Comparison of ENCODE assay signal across 14 mouse cellular contexts in genomic region chr2:131097087-131097486, GRCm38 (mm10). TPM values are rescaled to one million over a fixed set of nuclear protein-coding genes. Genes with fewer than 3 reads are reported as not detected.
DNase-seq lines count a peak whose midpoint lies in the region; ATAC-seq and TF ChIP-seq lines count a peak whose summit lies in the region.
"Had no signal": no experiment of that assay in that cellular context is flagged by ENCODE, and none has a peak within 500 bp of the region (broad histone marks: within the 10 kb centered on the region; RNA-seq: fewer than 3 reads in every experiment).

No protein-coding gene starts in this region.

- intact Hi-C loops in heart, postnatal 10 days (cut with DNase I): no loop called here

- H3K9me3 ChIP-seq in heart, embryonic 12.5 days (replicated peaks): no peaks in the 10 kb centered on the region
- no peaks in the 10 kb centered on the region for H3K9me3 ChIP-seq in lung, embryonic 14.5 days (ENCODE audit: low read depth, low read length)
- no peaks in the 10 kb centered on the region for H3K9me3 ChIP-seq in liver, embryonic 15.5 days (replicated peaks)
- H3K9me3 ChIP-seq: midbrain, embryonic 10.5 days had no signal

- H3K36me3 ChIP-seq in heart, embryonic 12.5 days: no peaks in the 10 kb centered on the region
- no peaks in the 10 kb centered on the region for H3K36me3 ChIP-seq in lung, embryonic 14.5 days (ENCODE audit: insufficient read depth)
- no peaks in the 10 kb centered on the region for H3K36me3 ChIP-seq in liver, embryonic 15.5 days (replicated peaks)
- H3K36me3 ChIP-seq: midbrain, embryonic 10.5 days had no signal

- peak overlapping the region; percentile 35 for H3K27ac ChIP-seq in heart, embryonic 12.5 days (ENCODE audit: poor library complexity, severe bottlenecking)
- H3K27ac ChIP-seq in lung, embryonic 14.5 days (ENCODE audit: low read depth): peak overlapping the region; percentile 64; the same call in 1 of the 2 replicates
- peak overlapping the region; percentile 96 for H3K27ac ChIP-seq in brown adipose tissue, adult 24 weeks (replicated peaks; ENCODE audit: low read depth, low read length)
- peak overlapping the region; percentile 97 for H3K27ac ChIP-seq in liver, embryonic 15.5 days (replicated peaks)

- H3K9ac ChIP-seq in heart, embryonic 12.5 days: no peak overlapping the region
- H3K9ac ChIP-seq in lung, embryonic 14.5 days: no peak overlapping the region
- no peak overlapping the region for H3K9ac ChIP-seq in liver, embryonic 15.5 days

- no peak overlapping the region for H3K4me3 ChIP-seq in heart, embryonic 12.5 days
- no peak overlapping the region for H3K4me3 ChIP-seq in lung, embryonic 14.5 days (ENCODE audit: low read depth, low read length)
- H3K4me3 ChIP-seq in brown adipose tissue, adult 24 weeks (ENCODE audit: insufficient read depth, low read depth, low read length): no peak overlapping the region
- no peak overlapping the region; the same call in 1 of the 2 replicates for H3K4me3 ChIP-seq in liver, embryonic 15.5 days (replicated peaks)

- no peak overlapping the region for H3K4me2 ChIP-seq in heart, embryonic 12.5 days
- H3K4me2 ChIP-seq in lung, embryonic 14.5 days: no peak overlapping the region
- peak overlapping the region; percentile 58; the same call in 1 of the 2 replicates for H3K4me2 ChIP-seq in liver, embryonic 15.5 days

- no peaks in the 10 kb centered on the region for H3K27me3 ChIP-seq in heart, embryonic 12.5 days (replicated peaks)
- no peaks in the 10 kb centered on the region for H3K27me3 ChIP-seq in lung, embryonic 14.5 days (ENCODE audit: insufficient read depth, low read length)
- 0 out of 2 replicates have a peak, but pooled peaks cover 5% of the 10 kb centered on the region for H3K27me3 ChIP-seq in liver, embryonic 15.5 days

- DNase-seq in heart, postnatal 10 days: no peak
- DNase-seq in lung, embryonic 14.5 days: no peak
- DNase-seq in lung, postnatal 36 days: no peak
- no peak for DNase-seq in right cerebral cortex, postnatal 36 days (ENCODE audit: low spot score in 2 of 2)
- no peak for DNase-seq in right cerebral cortex, adult 2 months (ENCODE audit: low spot score in 2 of 2)

- H3K4me1 ChIP-seq in heart, embryonic 12.5 days (replicated peaks): peaks cover 10% of the 10 kb centered on the region; the same call in 1 of the 2 replicates
- no peaks in the 10 kb centered on the region for H3K4me1 ChIP-seq in lung, embryonic 14.5 days (ENCODE audit: insufficient read depth)
- peaks cover 24% of the 10 kb centered on the region; the same call in 1 of the 2 replicates for H3K4me1 ChIP-seq in brown adipose tissue, adult 24 weeks (ENCODE audit: control insufficient read depth, insufficient read depth, insufficient read length, low read length)
- H3K4me1 ChIP-seq in liver, embryonic 15.5 days (replicated peaks): peaks cover 33% of the 10 kb centered on the region

- WGBS in heart, embryonic 12.5 days: 79% methylated on average over 4 of the region's 4 CpGs
- 84% methylated on average over 4 of the region's 4 CpGs for WGBS in lung, embryonic 14.5 days
- WGBS in liver, embryonic 15.5 days (ENCODE audit: insufficient replicate concordance): 69% methylated on average over 4 of the region's 4 CpGs

- no peak for TF ChIP-seq CTCF in lung, embryonic 14.5 days (IDR thresholded peaks at IDR 0.05; ENCODE audit: low read depth)

- no peak for ATAC-seq in heart, embryonic 12.5 days (ENCODE audit: insufficient number of reproducible peaks, low FRiP score)
- no peak for ATAC-seq in lung, embryonic 14.5 days (ENCODE audit: insufficient read depth)
- ATAC-seq in liver, embryonic 15.5 days (ENCODE audit: insufficient read depth): no peak
- ATAC-seq: forebrain, embryonic 14.5 days; inflammation-experienced regulatory T-cells, adult 6 months had no signal

RNA-seq across cellular contexts. Expression of gene Siglec1, which starts 10.5 kb away (rescaled TPM):
- polyA plus RNA-seq in heart, embryonic 12.5 days (2016; fragmentation: Nextera tagmentation; extraction: Ambion mirVana): 0.08 and 0.14 TPM in 2 replicates
- under 1 TPM; 0.64 to 0.77 TPM for total RNA-seq in heart, postnatal 10 days (2021)
- 0.23 and 0.34 TPM in 2 replicates for polyA plus RNA-seq in lung, embryonic 14.5 days (2014; fragmentation: Nextera tagmentation; extraction: Ambion mirVana)
- 1.0 and 1.2 TPM in 2 replicates for polyA plus RNA-seq in brown adipose tissue, adult 24 weeks (2012; ENCODE audit: insufficient read depth, insufficient read length, missing spikeins)
- 1.5 and 1.7 TPM in 2 replicates for polyA plus RNA-seq in liver, embryonic 15.5 days (2015; fragmentation: Nextera tagmentation; extraction: Ambion mirVana)
- polyA plus RNA-seq: inflammation-experienced regulatory T-cells, adult 6 months had no signal

RNA-seq across cellular contexts. Expression of gene Hspa12b, which starts 30.0 kb away (rescaled TPM):
- polyA plus RNA-seq in heart, embryonic 12.5 days (2016; fragmentation: Nextera tagmentation; extraction: Ambion mirVana): 8.7 and 8.9 TPM in 2 replicates
- total RNA-seq in heart, postnatal 10 days (2021): 10 to 100 TPM; 44.1 to 52.4 TPM
- 8.8 and 10.0 TPM in 2 replicates for polyA plus RNA-seq in lung, embryonic 14.5 days (2014; fragmentation: Nextera tagmentation; extraction: Ambion mirVana)
- polyA plus RNA-seq in brown adipose tissue, adult 24 weeks (2012; ENCODE audit: insufficient read depth, insufficient read length, missing spikeins): 7.0 and 9.6 TPM in 2 replicates
- polyA plus RNA-seq in liver, embryonic 15.5 days (2015; fragmentation: Nextera tagmentation; extraction: Ambion mirVana): 1.8 and 1.9 TPM in 2 replicates

RNA-seq across cellular contexts. Expression of gene Adam33, which starts 33.5 kb away (rescaled TPM):
- polyA plus RNA-seq in heart, embryonic 12.5 days (2016; fragmentation: Nextera tagmentation; extraction: Ambion mirVana): 9.8 and 12.0 TPM in 2 replicates
- total RNA-seq in heart, postnatal 10 days (2021): 1 to 10 TPM in 1 of 2 experiments, under 1 TPM in 1; 0.92 to 1.8 TPM
- 1.9 and 4.1 TPM in 2 replicates for polyA plus RNA-seq in lung, embryonic 14.5 days (2014; fragmentation: Nextera tagmentation; extraction: Ambion mirVana)
- polyA plus RNA-seq in brown adipose tissue, adult 24 weeks (2012; ENCODE audit: insufficient read depth, insufficient read length, missing spikeins): 1.3 and 2.3 TPM in 2 replicates
- polyA plus RNA-seq in liver, embryonic 15.5 days (2015; fragmentation: Nextera tagmentation; extraction: Ambion mirVana): 0.62 and 0.86 TPM in 2 replicates

RNA-seq across cellular contexts. Expression of gene Gm11037, which starts 36.2 kb away (rescaled TPM):
- polyA plus RNA-seq in heart, embryonic 12.5 days (2016; fragmentation: Nextera tagmentation; extraction: Ambion mirVana): not detected in 2 replicates
- total RNA-seq in heart, postnatal 10 days (2021): not detected
- polyA plus RNA-seq in lung, embryonic 14.5 days (2014; fragmentation: Nextera tagmentation; extraction: Ambion mirVana): not detected in 2 replicates
- polyA plus RNA-seq in brown adipose tissue, adult 24 weeks (2012; ENCODE audit: insufficient read depth, insufficient read length, missing spikeins): not detected in 2 replicates
- not detected in 2 replicates for polyA plus RNA-seq in liver, embryonic 15.5 days (2015; fragmentation: Nextera tagmentation; extraction: Ambion mirVana)
- total RNA-seq: left cerebral cortex, adult 8-10 months had no signal
- polyA plus RNA-seq: forebrain, embryonic 14.5 days; inflammation-experienced regulatory T-cells, adult 6 months; midbrain, embryonic 10.5 days; neural tube, embryonic 14.5 days; small intestine, adult 2 months had no signal

RNA-seq across cellular contexts. Expression of gene Gfra4, which starts 54.2 kb away (rescaled TPM):
- polyA plus RNA-seq in heart, embryonic 12.5 days (2016; fragmentation: Nextera tagmentation; extraction: Ambion mirVana): 3.3 and 3.8 TPM in 2 replicates
- total RNA-seq in heart, postnatal 10 days (2021): 1 to 10 TPM; 3.8 to 6.8 TPM
- 13.5 and 16.3 TPM in 2 replicates for polyA plus RNA-seq in lung, embryonic 14.5 days (2014; fragmentation: Nextera tagmentation; extraction: Ambion mirVana)
- 9.6 and 10.9 TPM in 2 replicates for polyA plus RNA-seq in brown adipose tissue, adult 24 weeks (2012; ENCODE audit: insufficient read depth, insufficient read length, missing spikeins)
- 0.23 and 0.37 TPM in 2 replicates for polyA plus RNA-seq in liver, embryonic 15.5 days (2015; fragmentation: Nextera tagmentation; extraction: Ambion mirVana)

Comparison
In these comparisons a context has a peak if more than half of its experiments do, and no peak if none do; other contexts are left out.
1. H3K27ac ChIP-seq: peak in every context shown above with its lines; median percentile 97 in liver, embryonic 15.5 days; 96 in brown adipose tissue, adult 24 weeks; 64 in lung, embryonic 14.5 days; 35 in heart, embryonic 12.5 days.